Mouse (Mus musculus) heart, embryonic 14.5 days (tissue): ENCODE results near the gene Cxadr. TPM values are rescaled to one million over a fixed set of nuclear protein-coding genes. Genes with fewer than 3 reads are reported as not detected.
A peak's percentile ranks its signal among the peaks of the same experiment; 100 is the strongest.

Source experiments
- ATAC-seq: fragments of 200-750 bp; cut with Nextera tagmentation; 2 replicates; pipeline ENCODE4 v1.8.0; 2017; ENCODE audit warnings: low read depth, moderate TSS enrichment; ENCODE audit not compliant: insufficient number of reproducible peaks, insufficient read depth, low FRiP score
- H3K27ac ChIP-seq, 2 experiments: fragments of 200-500 bp in 1 of 2; fragments of 300-500 bp in 1 of 2; sonication (generic) in 1 of 2; replicated peaks in 1 of 2; 2 replicates each; pipeline ENCODE4 v1.5.1; 2012 to 2014; ENCODE audit warnings: low read depth in 2 of 2, low read length in 2 of 2, control low read depth in 1 of 2, mild to moderate bottlenecking in 1 of 2, mixed read lengths in 1 of 2; ENCODE audit not compliant: control insufficient read depth in 1 of 2, insufficient read depth in 1 of 2
- H3K27me3 ChIP-seq: fragments of 300-500 bp; sonication (generic); 2 replicates; pipeline ENCODE4 v1.6.1; 2014; ENCODE audit warnings: mild to moderate bottlenecking, low read length, control low read depth; ENCODE audit not compliant: control insufficient read depth, insufficient read depth
- H3K36me3 ChIP-seq: fragments of 300-500 bp; sonication (generic); 2 replicates; pipeline ENCODE4 v1.6.1; 2014; ENCODE audit warnings: mild to moderate bottlenecking, control low read depth, low read length, mixed read lengths; ENCODE audit not compliant: control insufficient read depth, insufficient read depth
- H3K4me1 ChIP-seq, 2 experiments: fragments of 200-500 bp in 1 of 2; fragments of 300-500 bp in 1 of 2; sonication (generic) in 1 of 2; 2 replicates each; pipeline ENCODE4 v1.6.1; 2012 to 2014; ENCODE audit warnings: low read length in 2 of 2, control low read depth in 1 of 2, mixed read lengths in 1 of 2; ENCODE audit not compliant: control insufficient read depth in 2 of 2, insufficient read depth in 2 of 2
- H3K4me2 ChIP-seq: fragments of 300-500 bp; sonication (generic); 2 replicates; pipeline ENCODE4 v1.6.1; 2014; ENCODE audit warnings: mild to moderate bottlenecking, low read length
- H3K4me3 ChIP-seq, 2 experiments: fragments of 200-500 bp in 1 of 2; fragments of 300-500 bp in 1 of 2; sonication (generic) in 1 of 2; 2 replicates each; pipeline ENCODE4 v1.5.1; 2012 to 2014; ENCODE audit warnings: low read length in 2 of 2, mild to moderate bottlenecking in 2 of 2, control low read depth in 1 of 2, low read depth in 1 of 2, moderate library complexity in 1 of 2; ENCODE audit not compliant: control insufficient read depth in 1 of 2, insufficient read depth in 1 of 2
- H3K9ac ChIP-seq: fragments of 300-500 bp; sonication (generic); 2 replicates; pipeline ENCODE4 v1.6.1; 2014; ENCODE audit warnings: mild to moderate bottlenecking, low read length
- H3K9me3 ChIP-seq: fragments of 300-500 bp; sonication (generic); 2 replicates; pipeline ENCODE4 v1.6.1; 2016; ENCODE audit warnings: low read length, control low read depth; ENCODE audit not compliant: control insufficient read depth
- WGBS: fragments of 180-500 bp; shearing (Covaris S2); extraction: QIAGEN DNeasy Blood & Tissue Kit; methylation state at CpG from one replicate; pipeline ENCODE4 v1.1.7; 2014; 5-methylcytosine and 5-hydroxymethylcytosine counted together
- polyA plus RNA-seq: library from polyadenylated mRNA; unstranded; fragments of >200 nt; fragmentation: Nextera tagmentation; extraction: Ambion mirVana; gene quantifications from 2 replicates; pipeline ENCODE4 v1.2.1, GENCODE M21; 2014

The Cxadr gene
- polyA plus RNA-seq, 1 experiment from 2014 or later: 28.7 TPM

GRCm38 (mm10) chr16:78294606-78295275 lies 6.5 kb upstream of the Cxadr start:
- Histone ChIP-seq H3K27me3 (no peaks in the 10 kb centered on the region), H3K36me3 (no peaks in the 10 kb centered on the region), H3K4me3 (no peak overlapping the region), H3K9ac (no peak overlapping the region), H3K4me1 (peaks cover 2 to 7% of the 10 kb centered on the region in 2 experiments; a peak in 2 of 4 replicates), H3K9me3 (no peaks in the 10 kb centered on the region), H3K27ac (no peak overlapping the region), H3K4me2 (no peak overlapping the region)
- ATAC-seq: no peak
- WGBS: 49% methylated on average over 5 of the region's 5 CpGs

DNA sequence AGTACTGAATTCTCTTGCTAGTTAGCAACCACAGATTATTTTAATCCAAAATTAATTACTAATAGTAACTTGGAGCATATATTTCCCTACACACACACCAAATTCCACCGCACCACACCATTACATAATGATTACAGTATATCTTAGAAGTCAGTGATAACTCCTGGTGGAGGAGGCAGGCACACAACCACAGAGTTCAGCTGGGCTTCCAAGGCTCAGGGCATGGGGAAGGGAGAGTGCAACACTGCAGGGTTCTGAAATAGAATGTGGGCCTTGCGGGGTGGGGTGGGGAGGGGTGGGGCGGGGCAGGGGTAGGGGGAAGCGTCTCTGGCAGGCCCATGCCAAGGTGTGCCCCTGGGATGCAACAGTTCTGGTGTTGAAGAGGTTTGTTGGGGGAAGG lies 5.7 kb upstream of the Cxadr start:
- ATAC-seq: no peak
- WGBS: 40% methylated on average over 4 of the region's 4 CpGs

GRCm38 (mm10) chr16:78296114-78296513 lies 5.2 kb upstream of the Cxadr start:
- no peak overlapping the region for H3K9ac ChIP-seq
- H3K27ac ChIP-seq: no peak overlapping the region
- ATAC-seq: no peak
- no peaks in the 10 kb centered on the region for H3K9me3 ChIP-seq
- no peak overlapping the region for H3K4me3 ChIP-seq
- 77% methylated on average over 9 of the region's 9 CpGs for WGBS
- H3K27me3 ChIP-seq: no peaks in the 10 kb centered on the region
- H3K4me2 ChIP-seq: no peak overlapping the region
- H3K4me1 ChIP-seq: peaks cover 2 to 7% of the 10 kb centered on the region in 2 experiments; a peak in 2 of 4 replicates
- no peaks in the 10 kb centered on the region for H3K36me3 ChIP-seq

More for the DNA sequence above, 5.7 kb upstream of the Cxadr start:
- H3K9ac ChIP-seq: no peak overlapping the region
- peaks cover 2 to 7% of the 10 kb centered on the region in 2 experiments; a peak in 2 of 4 replicates for H3K4me1 ChIP-seq
- no peak overlapping the region for H3K4me2 ChIP-seq
- no peak overlapping the region for H3K27ac ChIP-seq
- H3K9me3 ChIP-seq: no peaks in the 10 kb centered on the region
- H3K27me3 ChIP-seq: no peaks in the 10 kb centered on the region
- no peak overlapping the region for H3K4me3 ChIP-seq
- no peaks in the 10 kb centered on the region for H3K36me3 ChIP-seq

GRCm38 (mm10) chr16:78301831-78302677 lies 765 bp downstream of the Cxadr start:
- Histone ChIP-seq H3K27me3 (no peaks in the 10 kb centered on the region), H3K4me1 (peaks cover 6 to 26% of the 10 kb centered on the region in 2 experiments), H3K9ac (peak overlapping the region; percentile 94), H3K9me3 (no peaks in the 10 kb centered on the region), H3K36me3 (no peaks in the 10 kb centered on the region), H3K27ac (peak overlapping the region; percentile 76 to 81), H3K4me2 (peak overlapping the region; percentile 73), H3K4me3 (peak overlapping the region; percentile 77 to 87)
- no peak for ATAC-seq
- under 1% methylated on average over 64 of the region's 65 CpGs for WGBS

DNA sequence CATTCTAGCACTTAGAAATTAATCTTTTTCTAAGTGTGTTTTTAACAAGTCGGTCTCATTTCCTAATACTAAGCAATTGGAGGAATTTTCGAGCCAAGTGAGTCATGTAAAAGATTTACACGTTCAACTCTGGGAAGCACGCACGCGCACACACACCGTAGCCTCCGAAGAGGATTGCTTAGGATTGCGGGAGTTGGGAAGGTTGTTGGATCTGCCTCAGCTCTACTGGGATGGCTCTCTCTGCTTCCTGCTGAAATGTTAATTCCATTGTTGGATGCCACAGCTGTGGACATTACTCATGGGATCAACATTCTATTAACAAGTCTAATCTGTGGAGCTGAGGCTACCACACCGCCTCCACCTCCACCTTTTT lies 1.4 kb downstream of the Cxadr start:
- WGBS: 7% methylated on average over 10 of the region's 10 CpGs
- Histone ChIP-seq H3K9ac (peak overlapping the region; percentile 94), H3K27me3 (no peaks in the 10 kb centered on the region), H3K4me1 (peaks cover 10 to 28% of the 10 kb centered on the region in 2 experiments), H3K36me3 (no peaks in the 10 kb centered on the region), H3K4me3 (peak overlapping the region; percentile 77 to 87), H3K4me2 (peak overlapping the region; percentile 73), H3K27ac (peak overlapping the region; percentile 23 to 81; a peak in 2 of 4 replicates), H3K9me3 (no peaks in the 10 kb centered on the region)
- ATAC-seq: no peak

DNA sequence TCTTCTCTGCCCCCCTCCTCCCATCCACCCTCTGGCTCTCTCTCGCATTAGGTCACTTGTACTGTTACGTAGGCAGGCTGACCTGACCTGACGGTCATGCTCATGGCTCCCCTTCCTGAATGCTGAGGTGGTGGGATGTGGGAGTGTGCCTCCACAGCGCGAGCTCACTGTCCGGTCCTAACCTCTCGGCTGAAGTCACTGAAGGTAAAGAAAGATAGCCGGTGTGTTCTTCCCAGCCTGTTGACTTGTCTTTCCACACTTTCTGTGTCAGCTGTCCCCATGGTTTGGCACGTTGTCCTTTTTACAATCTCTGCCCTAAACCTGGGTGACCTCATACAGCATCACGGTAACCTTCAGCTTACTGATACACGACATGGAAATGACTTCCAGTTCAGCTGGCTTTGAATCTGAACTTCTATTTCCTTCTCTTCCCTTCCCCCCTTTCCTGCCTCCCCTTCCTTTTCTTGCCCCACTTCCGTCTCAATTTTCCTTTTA lies 4.4 kb downstream of the Cxadr start:
- Histone ChIP-seq H3K27me3 (no peaks in the 10 kb centered on the region), H3K4me3 (no peak overlapping the region), H3K27ac (no peak overlapping the region; a peak in 1 of 4 replicates), H3K9ac (no peak overlapping the region), H3K4me2 (no peak overlapping the region), H3K9me3 (no peaks in the 10 kb centered on the region), H3K36me3 (no peaks in the 10 kb centered on the region), H3K4me1 (peaks cover 14 to 43% of the 10 kb centered on the region in 2 experiments)
- no peak for ATAC-seq
- 42% methylated on average over 12 of the region's 12 CpGs for WGBS

DNA sequence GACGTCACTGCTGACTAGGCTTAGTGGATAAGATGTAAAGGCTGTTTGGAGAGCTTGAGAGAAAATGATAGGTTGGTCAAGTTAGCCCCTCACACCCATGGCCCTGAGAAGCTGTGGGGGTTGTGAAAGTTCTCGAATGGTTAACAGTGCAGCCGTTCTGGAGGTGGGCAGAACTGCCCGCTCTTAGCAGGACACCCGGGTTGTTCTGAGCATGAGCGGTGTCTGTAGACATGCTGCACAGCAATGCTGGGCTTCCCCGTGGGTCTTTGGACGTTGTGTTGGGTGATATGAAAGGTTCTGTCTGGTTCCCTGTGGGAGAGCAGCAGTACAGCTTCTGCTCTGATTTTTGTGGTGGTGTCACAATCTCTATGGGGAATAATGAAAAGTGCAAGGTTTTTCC lies 5.3 kb downstream of the Cxadr start:
- no peak for ATAC-seq
- H3K9me3 ChIP-seq: no peaks in the 10 kb centered on the region
- H3K27me3 ChIP-seq: no peaks in the 10 kb centered on the region
- no peak overlapping the region for H3K4me3 ChIP-seq
- 84% methylated on average over 8 of the region's 8 CpGs for WGBS
- H3K9ac ChIP-seq: no peak overlapping the region
- no peaks in the 10 kb centered on the region for H3K36me3 ChIP-seq
- no peak overlapping the region for H3K27ac ChIP-seq
- no peak overlapping the region for H3K4me2 ChIP-seq
- H3K4me1 ChIP-seq: peaks cover 14 to 47% of the 10 kb centered on the region in 2 experiments
